Mouse (Mus musculus) spleen, adult 2 months (tissue): ENCODE data around the gene Pnp. TPM values are rescaled to one million over a fixed set of nuclear protein-coding genes. Genes with fewer than 3 reads are reported as not detected.
A peak's percentile ranks its signal among the peaks of the same experiment; 100 is the strongest.
"Not testable (repeated sequence)": the region's sequence is repeated elsewhere in the genome, so short reads cannot be mapped to it uniquely, and the experiment has no call there.

Experiments used
- DNase-seq, 2 experiments: peaks; one replicate each; pipeline versions ENCODE4 v3.0.0 to v3.0.0-alpha.2; 2012 to 2021; ENCODE audit warnings: low spot score in 2 of 2, low read depth in 1 of 2
- H3K27ac ChIP-seq: fragments of 200-500 bp; 2 replicates; pipeline ENCODE4 v1.5.1; 2012; ENCODE audit warnings: low read length, inconsistent platforms; ENCODE audit not compliant: insufficient read depth
- H3K27me3 ChIP-seq: fragments of 200-500 bp; 2 replicates; pipeline ENCODE4 v1.6.1; 2012; ENCODE audit warnings: mild to moderate bottlenecking, moderate library complexity, low read length, inconsistent platforms; ENCODE audit not compliant: control insufficient read depth, insufficient read depth
- H3K36me3 ChIP-seq: fragments of 200-500 bp; 2 replicates; pipeline ENCODE4 v1.6.1; 2012; ENCODE audit warnings: mild to moderate bottlenecking, low read length, inconsistent platforms; ENCODE audit not compliant: control insufficient read depth, insufficient read depth
- H3K4me1 ChIP-seq: fragments of 200-500 bp; 2 replicates; pipeline ENCODE4 v1.6.1; 2011; ENCODE audit warnings: inconsistent platforms; ENCODE audit not compliant: control insufficient read depth, insufficient read depth, insufficient read length
- H3K4me3 ChIP-seq: fragments of 200-500 bp; 2 replicates; pipeline ENCODE4 v1.5.1; 2011; ENCODE audit warnings: mild to moderate bottlenecking, inconsistent platforms; ENCODE audit not compliant: insufficient read depth, insufficient read length; ENCODE audit errors: extremely low read depth
- CTCF ChIP-seq: fragments of 200-500 bp; IDR thresholded peaks from 2 replicates; pipeline ENCODE4 v1.5.1; 2011; ENCODE audit warnings: mild to moderate bottlenecking, inconsistent platforms; ENCODE audit not compliant: insufficient read depth, insufficient read length, insufficient replicate concordance; ENCODE audit errors: extremely low read depth
- POLR2A ChIP-seq: fragments of 200-500 bp; IDR thresholded peaks from 2 replicates; pipeline ENCODE4 v1.6.1; 2011; ENCODE audit warnings: low read depth, low read length, inconsistent platforms
- WGBS: fragments of 180-500 bp; shearing (Covaris S2); methylation state at CpG from one replicate; pipeline ENCODE4 v1.1.7; 2018; 5-methylcytosine and 5-hydroxymethylcytosine counted together
- polyA plus RNA-seq: library from polyadenylated mRNA; depleted of rRNA; stranded (reverse); fragments of >200 nt; gene quantifications from 2 replicates; pipeline ENCODE4 v1.2.3, GENCODE M21; 2012

The Pnp gene
- polyA plus RNA-seq, 1 experiment = 27.0 TPM

DNA sequence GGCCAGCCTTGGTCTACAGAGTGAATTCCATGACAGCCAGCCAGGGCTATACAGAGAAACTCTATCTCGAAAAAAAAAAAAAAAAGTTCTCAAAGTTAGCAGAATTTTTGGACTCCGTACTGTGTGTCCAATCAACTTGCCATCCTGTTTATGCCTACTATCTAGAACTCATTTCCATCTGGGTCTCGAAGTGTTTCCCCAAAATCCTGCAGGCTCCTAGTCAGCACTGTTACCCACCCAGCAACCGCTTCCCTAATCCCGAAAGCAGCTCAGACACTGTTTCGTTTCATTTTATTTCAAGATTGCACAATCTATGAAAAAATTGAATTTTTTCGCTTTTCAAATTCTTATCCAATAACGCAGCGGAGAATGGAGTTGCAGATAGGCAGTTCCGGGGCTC, 24.6 kb downstream of the Pnp start:
- Histone ChIP-seq H3K4me1 (peaks cover 2% of the 10 kb centered on the region; the same call in 1 of the 2 replicates), H3K4me3 (no peak overlapping the region), H3K27ac (no peak overlapping the region), H3K27me3 (no peaks in the 10 kb centered on the region), H3K36me3 (peaks cover 3% of the 10 kb centered on the region)
- no peak for DNase-seq
- TF ChIP-seq POLR2A = no peak
- 78% methylated on average over 10 of the region's 10 CpGs for WGBS

DNA sequence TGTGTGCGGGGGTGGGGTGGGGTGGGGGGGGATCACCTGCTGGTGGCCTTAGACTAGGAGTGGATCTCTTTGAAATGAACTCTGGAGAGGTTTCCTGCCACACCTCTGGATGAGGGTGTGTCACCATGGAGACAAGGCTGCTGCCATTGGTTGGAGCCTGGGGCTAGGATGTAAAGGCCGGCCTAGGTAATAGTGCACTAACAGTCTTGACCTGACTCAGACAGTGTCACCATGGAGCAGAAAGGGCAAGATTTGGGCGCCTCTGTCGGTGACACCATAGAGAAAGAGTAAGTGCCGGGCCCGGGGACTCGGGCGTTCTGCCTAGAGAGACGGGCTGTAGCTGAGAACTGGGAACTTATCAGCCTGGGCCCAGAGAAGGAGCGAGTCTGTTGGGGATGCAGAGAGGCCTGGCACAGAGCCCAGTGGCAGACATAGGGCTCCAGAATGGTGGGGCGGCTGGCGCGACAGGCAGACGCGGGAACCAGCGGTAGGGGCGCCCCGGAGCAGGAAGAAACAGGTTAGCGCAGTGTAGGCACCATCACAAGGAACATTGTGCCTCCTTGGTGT, 25.1 kb downstream of the Pnp start, which contains the start of gene Pnp2:
Pnp2 (plus strand) TSS at position 51 of the 567 bp plus-strand sequence.
- WGBS = 16% methylated on average over 19 of the region's 19 CpGs
- peak within 1 kb of the TSS; percentile 48 for H3K4me3 ChIP-seq
- peak in 1 of 2 experiments; percentile 51 for DNase-seq

GRCm38 (mm10) chr14:50956724-50957123, 25.8 kb downstream of the Pnp start:
- 83% methylated on average over 6 of the region's 6 CpGs for WGBS
- not testable (repeated sequence) for H3K4me3 ChIP-seq, H3K36me3 ChIP-seq, H3K27me3 ChIP-seq, H3K27ac ChIP-seq, DNase-seq, H3K4me1 ChIP-seq

More for the DNA sequence above, 25.1 kb downstream of the Pnp start, which contains the start of gene Pnp2:
- H3K36me3 ChIP-seq, H3K27me3 ChIP-seq, H3K4me1 ChIP-seq: not testable (repeated sequence)
- peak within 1 kb of the TSS; percentile 18; the same call in 1 of the 2 replicates for H3K27ac ChIP-seq

GRCm38 (mm10) chr14:50957146-50957545, 26.3 kb downstream of the Pnp start:
- not testable (repeated sequence) for H3K36me3 ChIP-seq, H3K27me3 ChIP-seq, H3K4me3 ChIP-seq, DNase-seq, H3K4me1 ChIP-seq, H3K27ac ChIP-seq
- WGBS = 68% methylated on average over 3 of the region's 3 CpGs

DNA sequence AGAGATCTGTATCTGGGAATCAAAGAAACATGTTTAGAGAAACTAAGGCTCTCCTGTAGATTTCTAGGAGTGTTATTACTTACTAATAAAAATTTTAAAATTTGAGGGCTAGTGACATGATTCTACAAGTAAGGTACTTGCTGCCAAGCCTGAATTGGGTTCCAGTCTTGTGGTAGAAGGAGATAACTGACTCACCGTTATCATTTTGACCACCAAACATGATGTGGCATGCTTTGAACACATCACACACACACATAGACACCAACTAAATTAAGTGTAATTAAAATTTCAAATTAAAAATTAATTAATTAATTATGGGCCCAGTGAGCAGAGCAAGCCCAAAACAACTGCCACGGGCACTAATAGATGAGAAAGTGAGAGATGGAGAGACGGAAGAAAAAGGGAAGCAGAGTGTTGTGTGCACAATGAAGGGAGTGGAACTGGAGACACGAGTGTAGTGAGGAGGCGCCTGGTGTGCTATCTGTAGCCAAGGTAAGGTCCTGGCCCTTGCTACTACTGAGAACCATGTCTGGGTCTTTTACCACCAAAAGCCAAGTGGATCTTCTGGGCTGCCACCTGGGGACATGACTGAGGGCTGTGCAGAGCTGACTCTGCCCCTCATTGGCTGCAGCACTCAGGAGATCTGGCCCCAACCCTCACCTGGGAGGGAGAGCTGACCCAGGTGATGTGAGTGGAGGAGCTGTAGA, 27.6 kb downstream of the Pnp start:
- DNase-seq, H3K4me3 ChIP-seq, H3K27ac ChIP-seq, H3K27me3 ChIP-seq, H3K36me3 ChIP-seq, H3K4me1 ChIP-seq: not testable (repeated sequence)
- 82% methylated on average over 5 of the region's 5 CpGs for WGBS

DNA sequence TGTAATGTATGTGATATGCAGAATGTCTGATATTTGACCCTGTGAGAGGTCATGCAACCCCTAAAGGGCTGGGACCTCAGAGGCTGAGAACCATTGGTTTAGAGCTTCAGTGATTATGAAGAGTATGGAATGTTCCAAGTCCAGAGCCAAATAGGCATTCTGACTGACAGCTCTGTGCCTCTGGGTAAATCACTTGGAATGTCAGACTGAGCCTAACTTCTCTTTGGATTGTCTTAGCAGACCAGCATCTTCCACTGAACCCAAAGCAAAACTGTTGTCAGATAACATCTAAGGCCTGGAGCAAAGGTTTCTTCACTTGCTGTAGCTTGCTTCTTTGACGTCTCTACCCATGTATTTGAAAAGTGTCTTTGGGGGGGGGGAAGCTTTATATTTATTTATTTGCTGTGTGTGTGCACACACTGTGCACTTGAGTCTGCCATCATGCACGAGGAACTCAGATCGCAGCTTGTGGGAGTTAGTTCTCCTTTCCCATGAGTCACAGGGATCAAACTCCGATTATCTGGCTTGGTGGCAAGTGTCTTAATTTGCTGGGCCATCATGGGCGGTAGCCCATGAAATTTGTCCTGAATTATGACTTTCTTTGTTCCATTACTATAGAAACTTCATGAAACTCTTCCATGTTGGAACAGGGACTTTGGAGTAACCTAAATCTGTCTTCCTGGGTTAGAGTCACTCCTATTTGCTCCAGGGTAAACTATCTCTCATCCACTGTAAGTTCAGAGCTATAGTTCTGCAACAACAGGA, 37.5 kb downstream of the Pnp start:
- no peaks in the 10 kb centered on the region for H3K36me3 ChIP-seq
- 88% methylated on average over 5 of the region's 5 CpGs for WGBS
- no peaks in the 10 kb centered on the region for H3K27me3 ChIP-seq
- H3K27ac ChIP-seq = no peak overlapping the region
- H3K4me1 ChIP-seq = peaks cover 7% of the 10 kb centered on the region; the same call in 1 of the 2 replicates
- no peak for TF ChIP-seq POLR2A
- no peak for TF ChIP-seq CTCF
- H3K4me3 ChIP-seq = no peak overlapping the region
- no peak for DNase-seq

GRCm38 (mm10) chr14:50969041-50969440, 38.2 kb downstream of the Pnp start:
- Histone ChIP-seq H3K36me3 (no peaks in the 10 kb centered on the region), H3K4me3 (no peak overlapping the region), H3K27ac (no peak overlapping the region), H3K27me3 (no peaks in the 10 kb centered on the region), H3K4me1 (peaks cover 7% of the 10 kb centered on the region; the same call in 1 of the 2 replicates)
- TF ChIP-seq CTCF (no peak), POLR2A (no peak)
- 69% methylated on average over 1 of the region's 1 CpGs for WGBS
- no peak for DNase-seq
